7 mouse cellular contexts compared by ENCODE assay signal in genomic region chr5:35925171-35925634, GRCm38 (mm10). TPM values are rescaled to one million over a fixed set of nuclear protein-coding genes. Genes with fewer than 3 reads are reported as not detected.
DNase-seq lines count a peak whose midpoint lies in the region; ATAC-seq and TF ChIP-seq lines count a peak whose summit lies in the region.

No protein-coding gene starts in this region.

- DNase-seq in cerebellum, adult 8-10 months: peak; percentile 44
- DNase-seq in embryonic facial prominence, embryonic 10.5 days (ENCODE audit: low spot score): peak; percentile 31
- peak; percentile 36 to 62 for DNase-seq in kidney, postnatal 25 days
- DNase-seq in midbrain, postnatal 0 days (ENCODE audit: low spot score): peak; percentile 74
- DNase-seq in adrenal gland, postnatal 4 days (ENCODE audit: low spot score in 2 of 2): no peak

- no peak for TF ChIP-seq CTCF in midbrain, postnatal 0 days (IDR thresholded peaks at IDR 0.05)

- H3K4me1 ChIP-seq in embryonic facial prominence, embryonic 10.5 days: peaks cover 78% of the 10 kb centered on the region
- H3K4me1 ChIP-seq in heart, embryonic 13.5 days: peaks cover 83% of the 10 kb centered on the region
- peaks cover 5% of the 10 kb centered on the region; the same call in 1 of the 2 replicates for H3K4me1 ChIP-seq in midbrain, postnatal 0 days (ENCODE audit: insufficient read depth, low read length)

- H3K9ac ChIP-seq in heart, embryonic 13.5 days: peak overlapping the region; percentile 71
- H3K9ac ChIP-seq in midbrain, postnatal 0 days (replicated peaks; ENCODE audit: low read length, poor library complexity, severe bottlenecking): no peak overlapping the region

- ATAC-seq in heart, embryonic 13.5 days (ENCODE audit: extremely low read depth, insufficient number of reproducible peaks, low FRiP score, low TSS enrichment): no peak
- ATAC-seq in midbrain, postnatal 0 days (ENCODE audit: low FRiP score): no peak
- ATAC-seq in megakaryocyte, adult 5-6 weeks (ENCODE audit: poor library complexity, severe bottlenecking): no peak

- WGBS in embryonic facial prominence, embryonic 10.5 days: 40% methylated on average over 12 of the region's 12 CpGs
- WGBS in heart, embryonic 13.5 days: 44% methylated on average over 12 of the region's 12 CpGs
- 45% methylated on average over 12 of the region's 12 CpGs for WGBS in midbrain, postnatal 0 days

- H3K4me3 ChIP-seq in embryonic facial prominence, embryonic 10.5 days: no peak overlapping the region
- no peak overlapping the region for H3K4me3 ChIP-seq in heart, embryonic 13.5 days
- no peak overlapping the region for H3K4me3 ChIP-seq in midbrain, postnatal 0 days (ENCODE audit: low read depth, low read length)

- H3K27ac ChIP-seq in embryonic facial prominence, embryonic 10.5 days (replicated peaks): peak overlapping the region; percentile 45
- peak overlapping the region; percentile 99 for H3K27ac ChIP-seq in heart, embryonic 13.5 days (replicated peaks)
- H3K27ac ChIP-seq in midbrain, postnatal 0 days (ENCODE audit: low read depth, low read length): no peak overlapping the region

- H3K4me2 ChIP-seq in heart, embryonic 13.5 days: peak overlapping the region; percentile 63; the same call in 1 of the 2 replicates
- no peak overlapping the region for H3K4me2 ChIP-seq in midbrain, postnatal 0 days (ENCODE audit: low read depth, low read length, poor library complexity, severe bottlenecking)

- H3K9me3 ChIP-seq in embryonic facial prominence, embryonic 10.5 days: no peaks in the 10 kb centered on the region
- H3K9me3 ChIP-seq in heart, embryonic 13.5 days: no peaks in the 10 kb centered on the region
- H3K9me3 ChIP-seq in midbrain, postnatal 0 days (ENCODE audit: low read length): no peaks in the 10 kb centered on the region

- H3K36me3 ChIP-seq in embryonic facial prominence, embryonic 10.5 days (replicated peaks): no peaks in the 10 kb centered on the region
- H3K36me3 ChIP-seq in heart, embryonic 13.5 days: no peaks in the 10 kb centered on the region
- no peaks in the 10 kb centered on the region for H3K36me3 ChIP-seq in midbrain, postnatal 0 days (ENCODE audit: insufficient read depth, low read length)

- no peaks in the 10 kb centered on the region for H3K27me3 ChIP-seq in embryonic facial prominence, embryonic 10.5 days (replicated peaks; ENCODE audit: low read depth, poor library complexity, severe bottlenecking)
- H3K27me3 ChIP-seq in heart, embryonic 13.5 days (replicated peaks): no peaks in the 10 kb centered on the region
- H3K27me3 ChIP-seq in midbrain, postnatal 0 days (ENCODE audit: insufficient read depth, low read length): no peaks in the 10 kb centered on the region

RNA-seq across cellular contexts. Expression of gene Afap1, which starts 32.1 kb away (rescaled TPM):
- polyA plus RNA-seq in embryonic facial prominence, embryonic 10.5 days (2016; fragmentation: Nextera tagmentation; extraction: Ambion mirVana): 26.6 and 26.8 TPM in 2 replicates
- polyA plus RNA-seq in heart, embryonic 13.5 days (2015; fragmentation: Nextera tagmentation; extraction: Ambion mirVana): 24.9 and 26.9 TPM in 2 replicates
- 65.4 and 80.9 TPM in 2 replicates for total RNA-seq in midbrain, postnatal 0 days (2014; rRNA removed)
- polyA plus RNA-seq in midbrain, postnatal 0 days (2015; fragmentation: Nextera tagmentation; extraction: Ambion mirVana): 43.5 and 43.8 TPM in 2 replicates
- total RNA-seq in adrenal gland, postnatal 4 days (2021): 10 to 100 TPM; 34.4 to 44.0 TPM
- total RNA-seq in megakaryocyte, adult 5-6 weeks (2015): 2.6 and 2.7 TPM in 2 replicates
- 2.0 and 3.1 TPM in 2 replicates for total RNA-seq in megakaryocyte, adult 5-6 weeks (2017)

Comparison
In these comparisons a context has a peak if more than half of its experiments do, and no peak if none do; other contexts are left out.
1. DNase-seq: peak in cerebellum, adult 8-10 months (single experiment), embryonic facial prominence, embryonic 10.5 days (single experiment), kidney, postnatal 25 days (2 of 2) and midbrain, postnatal 0 days (single experiment); none in adrenal gland, postnatal 4 days (0 of 2).
2. RNA of gene Afap1, which starts 32.1 kb away (total RNA-seq): 65.4 to 80.9 TPM in midbrain, postnatal 0 days and 34.4 to 44.0 TPM in adrenal gland, postnatal 4 days; 2.0 to 3.1 TPM in megakaryocyte, adult 5-6 weeks; every median in the first group is over 4 times any median in the second.